Mouse (Mus musculus): ENCODE measurements at regions not wholly inside any gene's neighbourhood (a gene's known extent, or its start where the extent isn't known, plus 50 kb on each side); places are given as distances from the start of the nearest gene placed in this dataset.

- no peak for DNase-seq (ENCODE audit: extremely low read depth, insufficient read length, low spot score)
These were observed 66.2 kb upstream of the Slc6a6 start for GRCm38 (mm10) chr6:91617685-91618084.

GRCm38 (mm10) chr6:91619009-91619408 lies 64.8 kb upstream of the Slc6a6 start:
- DNase-seq (ENCODE audit: extremely low read depth, insufficient read length, low spot score): peak; percentile 50

GRCm38 (mm10) chr6:91619735-91620732 lies 63.8 kb upstream of the Slc6a6 start:
- peak; percentile 89 for DNase-seq (ENCODE audit: extremely low read depth, insufficient read length, low spot score)

- no peak for DNase-seq (ENCODE audit: extremely low read depth, insufficient read length, low spot score)
These were observed 62.4 kb upstream of the Slc6a6 start for GRCm38 (mm10) chr6:91621437-91621836.

- no peak for DNase-seq (ENCODE audit: extremely low read depth, insufficient read length, low spot score)
These were observed 61.4 kb upstream of the Slc6a6 start for GRCm38 (mm10) chr6:91622425-91622824.

GRCm38 (mm10) chr6:91623646-91624045 lies 60.2 kb upstream of the Slc6a6 start:
- DNase-seq (ENCODE audit: extremely low read depth, insufficient read length, low spot score): no peak

GRCm38 (mm10) chr6:91629230-91629629 lies 54.6 kb upstream of the Slc6a6 start:
- no peak for DNase-seq (ENCODE audit: extremely low read depth, insufficient read length, low spot score)

GRCm38 (mm10) chr6:91631261-91631660 lies 52.6 kb upstream of the Slc6a6 start:
- no peak for DNase-seq (ENCODE audit: extremely low read depth, insufficient read length, low spot score)

Data from 3134 (cell line).